Mouse (Mus musculus) heart, embryonic 12.5 days (tissue): ENCODE measurements around the gene Il7r. TPM values are rescaled to one million over a fixed set of nuclear protein-coding genes. Genes with fewer than 3 reads are reported as not detected.

Experiments
- ATAC-seq: fragments of 200-750 bp; cut with Nextera tagmentation; 2 replicates; pipeline ENCODE4 v1.8.0; 2017; ENCODE audit warnings: moderate TSS enrichment, moderate library complexity; ENCODE audit not compliant: insufficient number of reproducible peaks, low FRiP score
- H3K27ac ChIP-seq: fragments of 300-500 bp; sonication (generic); 2 replicates; pipeline ENCODE4 v1.5.1; 2016; ENCODE audit warnings: mild to moderate bottlenecking, moderate library complexity; ENCODE audit not compliant: poor library complexity, severe bottlenecking
- H3K27me3 ChIP-seq: fragments of 300-500 bp; sonication (generic); replicated peaks from 2 replicates; pipeline ENCODE4 v1.6.1; 2016; ENCODE audit warnings: mild to moderate bottlenecking, moderate library complexity
- H3K36me3 ChIP-seq: fragments of 300-500 bp; sonication (generic); 2 replicates; pipeline ENCODE4 v1.6.1; 2016; ENCODE audit warnings: mild to moderate bottlenecking, moderate library complexity
- H3K4me1 ChIP-seq: fragments of 300-500 bp; sonication (generic); replicated peaks from 2 replicates; pipeline ENCODE4 v1.6.1; 2016; ENCODE audit warnings: mild to moderate bottlenecking
- H3K4me2 ChIP-seq: fragments of 300-500 bp; sonication (generic); 2 replicates; pipeline ENCODE4 v1.6.1; 2016; ENCODE audit warnings: mild to moderate bottlenecking, moderate library complexity
- H3K4me3 ChIP-seq: fragments of 300-500 bp; sonication (generic); 2 replicates; pipeline ENCODE4 v1.5.1; 2016; ENCODE audit warnings: mild to moderate bottlenecking
- H3K9ac ChIP-seq: fragments of 300-500 bp; sonication (generic); 2 replicates; pipeline ENCODE4 v1.6.1; 2016; ENCODE audit warnings: mild to moderate bottlenecking, moderate library complexity
- H3K9me3 ChIP-seq: fragments of 300-500 bp; sonication (generic); replicated peaks from 2 replicates; pipeline ENCODE4 v1.6.1; 2016; ENCODE audit warnings: mild to moderate bottlenecking, moderate library complexity
- WGBS: fragments of 180-500 bp; shearing (Covaris S2); methylation state at CpG from one replicate; pipeline ENCODE4 v1.1.7; 2016; 5-methylcytosine and 5-hydroxymethylcytosine counted together
- polyA plus RNA-seq: library from polyadenylated mRNA; unstranded; fragments of >200 nt; fragmentation: Nextera tagmentation; extraction: Ambion mirVana; gene quantifications from 2 replicates; pipeline ENCODE4 v1.2.1, GENCODE M21; 2016

The Il7r gene
- polyA plus RNA-seq, 1 experiment from 2014 or later: 0.05 TPM

GRCm38 (mm10) chr15:9533356-9533902 is 3.5 kb upstream of the Il7r start:
- Histone ChIP-seq H3K36me3 (no peaks in the 10 kb centered on the region), H3K4me2 (no peak overlapping the region), H3K9me3 (no peaks in the 10 kb centered on the region), H3K4me1 (no peaks in the 10 kb centered on the region), H3K9ac (no peak overlapping the region), H3K4me3 (no peak overlapping the region), H3K27me3 (no peaks in the 10 kb centered on the region), H3K27ac (no peak overlapping the region)
- ATAC-seq: no peak
- WGBS: 59% methylated on average over 3 of the region's 3 CpGs

DNA sequence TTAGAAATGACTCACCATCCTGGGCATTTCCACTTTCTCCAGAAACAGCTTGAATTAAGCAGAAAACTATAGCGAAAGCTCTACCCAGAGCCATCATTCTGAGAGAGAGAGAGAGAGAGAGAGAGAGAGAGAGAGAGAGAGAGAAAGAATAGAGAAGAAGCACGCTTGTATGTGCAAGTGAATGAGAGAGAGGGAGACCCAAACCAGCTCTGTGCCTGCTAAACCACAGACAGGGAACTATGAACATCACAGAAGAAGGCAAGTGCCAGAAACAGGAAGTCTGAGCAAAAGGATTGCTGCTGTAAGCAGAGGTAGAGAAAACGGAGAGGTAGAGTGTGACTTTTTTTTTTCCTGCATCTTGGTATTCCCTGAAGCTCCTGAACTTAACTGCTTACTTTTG is 330 bp downstream of the Il7r start:
- no peak overlapping the region for H3K4me3 ChIP-seq
- no peaks in the 10 kb centered on the region for H3K36me3 ChIP-seq
- H3K27ac ChIP-seq: no peak overlapping the region
- 63% methylated on average over 3 of the region's 3 CpGs for WGBS
- no peaks in the 10 kb centered on the region for H3K9me3 ChIP-seq
- H3K4me2 ChIP-seq: no peak overlapping the region
- no peak for ATAC-seq
- no peaks in the 10 kb centered on the region for H3K4me1 ChIP-seq
- no peaks in the 10 kb centered on the region for H3K27me3 ChIP-seq
- H3K9ac ChIP-seq: no peak overlapping the region

DNA sequence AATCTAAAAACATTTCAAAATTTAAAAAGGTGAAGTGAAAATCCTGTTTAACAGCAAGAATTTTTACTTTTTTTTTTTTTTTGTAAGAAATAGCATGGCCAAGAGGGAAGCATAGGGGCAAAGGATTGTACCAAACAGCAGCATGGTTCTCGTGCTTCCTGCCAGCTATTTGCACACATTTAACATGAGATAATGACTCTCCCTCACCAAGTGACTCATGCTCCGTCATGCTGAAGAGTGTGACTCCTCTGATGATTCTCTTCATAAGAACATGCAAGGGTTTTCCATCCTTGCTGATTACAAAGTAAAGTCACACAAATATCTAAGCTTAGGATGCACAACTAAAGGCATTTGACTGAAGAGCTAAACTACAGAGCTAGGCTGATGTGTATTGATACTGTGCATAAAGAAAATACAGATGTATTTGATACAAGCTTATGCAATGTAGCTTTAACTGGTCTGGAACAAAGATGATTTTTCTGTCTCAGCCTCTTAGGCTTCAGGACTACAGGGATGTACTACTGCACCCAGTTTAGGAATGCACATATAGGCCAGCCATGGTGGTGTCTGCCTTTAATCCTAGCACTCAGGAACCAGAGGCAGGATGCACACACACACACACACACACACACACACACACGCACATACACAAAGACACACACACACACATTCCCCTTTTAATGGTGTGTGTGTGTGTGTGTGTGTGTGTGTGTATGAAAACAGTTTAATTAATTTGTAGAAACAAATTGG is 1.6 kb downstream of the Il7r start:
- WGBS: 54% methylated on average over 3 of the region's 3 CpGs
- Histone ChIP-seq H3K9me3 (no peaks in the 10 kb centered on the region), H3K36me3 (no peaks in the 10 kb centered on the region), H3K27me3 (no peaks in the 10 kb centered on the region), H3K4me3 (no peak overlapping the region), H3K4me2 (no peak overlapping the region), H3K9ac (no peak overlapping the region), H3K4me1 (peaks cover 5% of the 10 kb centered on the region; the same call in 1 of the 2 replicates), H3K27ac (no peak overlapping the region)
- no peak for ATAC-seq

- Histone ChIP-seq H3K9ac (no peak overlapping the region), H3K27ac (no peak overlapping the region)
These were observed 3.6 kb downstream of the Il7r start for GRCm38 (mm10) chr15:9526412-9526811.

DNA sequence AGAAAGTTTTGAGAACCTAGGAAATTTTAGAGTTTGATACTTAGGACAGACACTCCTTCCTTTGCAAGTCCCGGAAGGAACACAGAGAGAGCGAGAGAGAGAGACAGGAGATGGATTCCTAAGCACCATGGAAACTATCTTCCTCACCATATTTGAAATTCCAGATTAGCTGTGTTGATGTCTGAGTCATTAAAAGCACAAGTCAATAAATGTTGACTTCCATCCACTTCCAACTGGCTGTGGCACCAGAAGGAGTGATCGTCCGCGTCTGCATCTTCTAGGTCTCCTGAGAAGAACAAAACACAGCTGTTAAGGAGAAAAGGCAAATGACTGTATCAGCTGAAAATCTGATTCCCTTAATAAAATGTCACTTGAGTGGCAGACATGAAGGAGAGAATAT is 5.1 kb downstream of the Il7r start:
- Histone ChIP-seq H3K4me1 (peaks cover 6% of the 10 kb centered on the region; the same call in 1 of the 2 replicates), H3K27me3 (no peaks in the 10 kb centered on the region), H3K4me2 (no peak overlapping the region), H3K36me3 (no peaks in the 10 kb centered on the region), H3K4me3 (no peak overlapping the region), H3K9ac (no peak overlapping the region), H3K9me3 (no peaks in the 10 kb centered on the region), H3K27ac (no peak overlapping the region)
- no peak for ATAC-seq
- 43% methylated on average over 5 of the region's 5 CpGs for WGBS

More at GRCm38 (mm10) chr15:9526412-9526811, 3.6 kb downstream of the Il7r start:
- Histone ChIP-seq H3K4me2 (no peak overlapping the region), H3K27me3 (no peaks in the 10 kb centered on the region), H3K4me3 (no peak overlapping the region), H3K36me3 (no peaks in the 10 kb centered on the region), H3K9me3 (no peaks in the 10 kb centered on the region), H3K4me1 (peaks cover 6% of the 10 kb centered on the region; the same call in 1 of the 2 replicates)
- ATAC-seq: no peak

DNA sequence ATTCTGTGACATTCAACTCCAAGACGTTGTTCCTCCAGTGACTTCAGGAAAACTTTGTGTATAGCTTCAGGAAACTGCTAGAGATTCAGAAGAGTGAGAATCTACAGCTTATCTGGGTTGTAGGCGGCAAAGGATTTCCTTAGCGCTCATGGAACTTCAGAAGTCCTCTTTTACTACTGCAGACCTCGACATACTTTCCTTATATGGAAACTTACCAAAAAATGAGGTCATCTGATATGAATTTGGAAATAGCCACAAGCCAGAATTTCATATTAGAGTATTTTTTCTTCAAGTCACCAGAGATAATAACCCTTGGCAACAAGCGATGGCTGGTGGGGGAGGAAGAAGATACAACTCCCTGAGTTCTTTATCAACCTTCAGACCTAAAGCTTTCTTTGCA is 6.0 kb downstream of the Il7r start:
- peak overlapping the region; percentile 12; the same call in 1 of the 2 replicates for H3K27ac ChIP-seq
- 42% methylated on average over 5 of the region's 5 CpGs for WGBS

DNA sequence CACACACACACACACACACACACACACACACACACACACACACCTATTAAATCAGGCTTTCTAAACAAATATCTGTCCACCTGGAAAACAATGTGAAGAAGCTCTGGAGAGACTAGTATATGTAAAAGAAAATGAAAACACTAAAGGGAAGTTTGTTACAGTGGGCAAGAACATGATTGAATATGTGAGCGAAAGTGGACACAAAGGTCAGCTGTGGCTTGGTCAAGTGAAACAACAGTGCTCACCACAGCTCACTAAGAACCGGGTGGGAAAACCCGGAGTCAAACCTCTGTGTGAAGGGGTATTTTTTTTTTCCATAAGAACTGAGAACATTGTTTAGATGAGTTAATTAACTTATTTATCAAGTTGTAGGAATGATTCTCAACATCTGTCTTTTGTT is 6.9 kb downstream of the Il7r start:
- H3K4me1 ChIP-seq: peaks cover 6% of the 10 kb centered on the region; the same call in 1 of the 2 replicates
- no peak overlapping the region for H3K4me3 ChIP-seq
- H3K9ac ChIP-seq: no peak overlapping the region
- no peaks in the 10 kb centered on the region for H3K9me3 ChIP-seq
- WGBS: 86% methylated on average over 3 of the region's 3 CpGs
- peak overlapping the region; percentile 12 for H3K27ac ChIP-seq
- H3K36me3 ChIP-seq: no peaks in the 10 kb centered on the region
- no peaks in the 10 kb centered on the region for H3K27me3 ChIP-seq
- ATAC-seq: no peak
- H3K4me2 ChIP-seq: no peak overlapping the region

More for the DNA sequence above, 6.0 kb downstream of the Il7r start:
- Histone ChIP-seq H3K9me3 (no peaks in the 10 kb centered on the region), H3K4me3 (no peak overlapping the region), H3K36me3 (no peaks in the 10 kb centered on the region), H3K27me3 (no peaks in the 10 kb centered on the region), H3K9ac (no peak overlapping the region), H3K4me2 (0 out of 2 replicates have a peak overlapping the region, but pooled peaks have one; percentile 0), H3K4me1 (peaks cover 6% of the 10 kb centered on the region; the same call in 1 of the 2 replicates)
- 0 out of 2 replicates have a peak, but pooled peaks have one; percentile 29 for ATAC-seq

- ATAC-seq: no peak
- 72% methylated on average over 3 of the region's 3 CpGs for WGBS
These were observed 37.9 kb downstream of the Il7r start for GRCm38 (mm10) chr15:9492077-9492476.

GRCm38 (mm10) chr15:9489417-9490118 is 40.4 kb downstream of the Il7r start:
- WGBS: 68% methylated on average over 2 of the region's 2 CpGs
- ATAC-seq: no peak
- no peaks in the 10 kb centered on the region for H3K9me3 ChIP-seq

More at GRCm38 (mm10) chr15:9492077-9492476, 37.9 kb downstream of the Il7r start:
- Histone ChIP-seq H3K27me3 (no peaks in the 10 kb centered on the region), H3K4me1 (no peaks in the 10 kb centered on the region), H3K4me3 (no peak overlapping the region), H3K27ac (no peak overlapping the region), H3K9ac (no peak overlapping the region), H3K36me3 (no peaks in the 10 kb centered on the region), H3K4me2 (no peak overlapping the region), H3K9me3 (no peaks in the 10 kb centered on the region)

DNA sequence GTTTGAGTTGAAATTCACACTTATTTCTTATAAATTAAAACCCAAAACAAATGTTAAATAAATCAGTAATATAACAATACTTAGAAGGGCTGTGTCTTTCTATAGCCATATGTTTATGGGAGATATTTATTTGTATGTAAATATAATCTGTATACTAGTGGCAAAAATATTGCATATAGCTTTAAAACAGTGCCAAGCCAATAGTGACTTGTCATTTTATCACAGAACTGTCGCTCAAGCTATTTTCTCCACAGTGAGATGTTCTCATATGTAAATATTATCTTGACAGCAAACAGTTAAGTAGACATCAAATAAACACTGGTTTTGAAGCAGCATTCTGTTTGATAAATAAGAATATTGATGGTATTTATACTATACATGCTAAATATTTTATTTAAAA is 56.8 kb downstream of the Il7r start:
- Histone ChIP-seq H3K27me3 (no peaks in the 10 kb centered on the region), H3K36me3 (no peaks in the 10 kb centered on the region), H3K4me2 (no peak overlapping the region), H3K9ac (no peak overlapping the region), H3K9me3 (no peaks in the 10 kb centered on the region; the same call in 1 of the 2 replicates), H3K4me3 (no peak overlapping the region), H3K27ac (no peak overlapping the region), H3K4me1 (0 out of 2 replicates have a peak, but pooled peaks cover 12% of the 10 kb centered on the region)
- WGBS: 75% methylated on average over 1 of the region's 1 CpGs
- no peak for ATAC-seq

More at GRCm38 (mm10) chr15:9489417-9490118, 40.4 kb downstream of the Il7r start:
- no peaks in the 10 kb centered on the region for H3K4me1 ChIP-seq
- no peak overlapping the region for H3K4me2 ChIP-seq
- H3K27ac ChIP-seq: no peak overlapping the region
- no peak overlapping the region for H3K9ac ChIP-seq
- no peaks in the 10 kb centered on the region for H3K27me3 ChIP-seq
- H3K36me3 ChIP-seq: no peaks in the 10 kb centered on the region
- no peak overlapping the region for H3K4me3 ChIP-seq

GRCm38 (mm10) chr15:9472618-9473017 is 57.4 kb downstream of the Il7r start:
- Histone ChIP-seq H3K27ac (no peak overlapping the region), H3K27me3 (no peaks in the 10 kb centered on the region)
- no peak for ATAC-seq

More at GRCm38 (mm10) chr15:9472618-9473017, 57.4 kb downstream of the Il7r start:
- no peak overlapping the region for H3K4me2 ChIP-seq
- 41% methylated on average over 3 of the region's 3 CpGs for WGBS
- no peak overlapping the region for H3K9ac ChIP-seq
- H3K4me3 ChIP-seq: no peak overlapping the region
- 0 out of 2 replicates have a peak, but pooled peaks cover 12% of the 10 kb centered on the region for H3K4me1 ChIP-seq
- no peaks in the 10 kb centered on the region; the same call in 1 of the 2 replicates for H3K9me3 ChIP-seq
- no peaks in the 10 kb centered on the region for H3K36me3 ChIP-seq
